Mouse (Mus musculus) embryo, embryonic 10.5 days (tissue): ENCODE results near the gene Dctn2.
"Not testable (repeated sequence)": the region's sequence is repeated elsewhere in the genome, so short reads cannot be mapped to it uniquely, and the experiment has no call there.

ENCODE experiments used
- DNase-seq: peaks from one replicate; pipeline ENCODE4 v3.0.0-alpha.2; 2015; ENCODE audit warnings: low spot score

Gene Dctn2

GRCm38 (mm10) chr10:127288800-127289572 is 22.8 kb downstream of the Dctn2 start, which contains the start of gene Mbd6:
Gene Mbd6 (minus strand): TSS chr10:127289018.
- DNase-seq: peak; percentile 91

GRCm38 (mm10) chr10:127289573-127290191 is 23.5 kb downstream of the Dctn2 start:
- DNase-seq: peak; percentile 64

- DNase-seq: peak; percentile 100
These were observed 24.2 kb downstream of the Dctn2 start for GRCm38 (mm10) chr10:127290307-127290929.

GRCm38 (mm10) chr10:127290930-127291880 is 25.0 kb downstream of the Dctn2 start:
- DNase-seq: peak; percentile 76

GRCm38 (mm10) chr10:127291881-127292638 is 25.9 kb downstream of the Dctn2 start:
- no peak for DNase-seq

- no peak for DNase-seq
These were observed 26.9 kb downstream of the Dctn2 start for GRCm38 (mm10) chr10:127292987-127293538.

GRCm38 (mm10) chr10:127293590-127294113 is 27.5 kb downstream of the Dctn2 start:
- no peak for DNase-seq

GRCm38 (mm10) chr10:127294895-127295510 is 28.8 kb downstream of the Dctn2 start:
- no peak for DNase-seq

- DNase-seq: no peak
These were observed 30.0 kb downstream of the Dctn2 start for GRCm38 (mm10) chr10:127295986-127296794.

GRCm38 (mm10) chr10:127297015-127297871 is 31.1 kb downstream of the Dctn2 start:
- DNase-seq: no peak

GRCm38 (mm10) chr10:127300361-127300760 is 34.2 kb downstream of the Dctn2 start:
- no peak for DNase-seq

GRCm38 (mm10) chr10:127303136-127303535 is 37.0 kb downstream of the Dctn2 start:
- no peak for DNase-seq

GRCm38 (mm10) chr10:127309167-127309566 is 43.0 kb downstream of the Dctn2 start:
- DNase-seq: not testable (repeated sequence)

- DNase-seq: peak; percentile 78
These were observed 44.6 kb downstream of the Dctn2 start for GRCm38 (mm10) chr10:127310523-127311475.

- DNase-seq: peak; percentile 98
These were observed 45.5 kb downstream of the Dctn2 start, which contains the start of gene Mars for GRCm38 (mm10) chr10:127311476-127312355. Gene Mars (minus strand): TSS chr10:127311786.

GRCm38 (mm10) chr10:127312356-127312676 is 46.1 kb downstream of the Dctn2 start:
- DNase-seq: peak; percentile 97
